Mouse (Mus musculus): ENCODE measurements around the gene Xrra1. TPM values are rescaled to one million over a fixed set of nuclear protein-coding genes. Genes with fewer than 3 reads are reported as not detected.
A peak's percentile ranks its signal among the peaks of the same experiment; 100 is the strongest.

Gene Xrra1
- total and polyA plus RNA-seq, 3 experiments: 0.58 to 1.2 TPM; not detected in 1

DNA sequence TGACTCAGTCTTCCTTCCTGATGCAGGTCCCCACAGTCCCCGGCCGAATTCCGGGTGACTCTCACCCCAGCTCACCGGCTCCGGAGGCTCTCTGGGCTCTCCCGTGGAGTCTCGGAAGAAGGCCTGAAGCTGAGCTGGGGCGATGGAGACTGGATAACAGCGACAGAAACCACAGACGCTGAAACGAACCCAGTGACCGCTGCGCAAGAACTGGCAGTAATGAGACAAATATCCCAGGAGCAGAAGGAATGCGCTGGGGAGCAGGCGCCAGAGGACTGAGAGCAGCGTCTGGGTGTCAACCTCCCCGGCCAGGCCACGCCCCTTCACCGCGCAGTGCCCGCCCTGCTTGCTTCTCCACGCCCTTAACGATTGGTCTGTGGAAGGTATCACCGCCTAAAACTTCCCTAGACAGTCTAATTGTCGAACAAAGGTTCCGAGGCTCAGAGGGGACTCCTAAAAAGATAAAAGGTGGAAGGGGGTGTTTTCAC is 30.8 kb upstream of the Xrra1 start, which contains the start of gene Neu3:
TSS of gene Neu3 (minus strand) at position 335 of the 488 bp plus-strand sequence.
- Histone ChIP-seq H3K9me3 (replicated peaks; ENCODE audit: insufficient read depth, low read length) (no peaks in the 10 kb centered on the region), H3K36me3 (ENCODE audit: control insufficient read depth in 1 of 2, insufficient read depth in 2 of 2, low read length in 2 of 2) (peaks cover 0 to 29% of the 10 kb centered on the region in 2 experiments; a peak in 2 of 4 replicates), H3K27ac (ENCODE audit: control insufficient read depth, low read depth, low read length) (peak within 1 kb of the TSS; percentile 53)
- TF ChIP-seq ELF1 (IDR thresholded peaks at IDR 0.05; ENCODE audit: low read depth, low read length) (0 out of 2 replicates have a peak, but pooled peaks have one; percentile 34), TBP (IDR thresholded peaks at IDR 0.05; ENCODE audit: low read depth, low read length) (peak; percentile 85), ZMIZ1 (IDR thresholded peaks at IDR 0.05; ENCODE audit: low read depth, low read length) (peak; percentile 74; the same call in 1 of the 2 replicates), HCFC1 (IDR thresholded peaks at IDR 0.05; ENCODE audit: low read depth, low read length) (peak; percentile 87), E2F4 (IDR thresholded peaks at IDR 0.05; ENCODE audit: borderline replicate concordance, low read depth, low read length) (no peak), SMC3 (IDR thresholded peaks at IDR 0.05; ENCODE audit: low read depth, low read length) (no peak), RCOR1 (IDR thresholded peaks at IDR 0.05; ENCODE audit: low read depth, low read length) (no peak), MAX (IDR thresholded peaks at IDR 0.05; ENCODE audit: low read length) (no peak), RAD21 (IDR thresholded peaks at IDR 0.05; ENCODE audit: low read depth, low read length) (no peak), EP300 (IDR thresholded peaks at IDR 0.05; ENCODE audit: low read depth in 1 of 2, low read length in 2 of 2) (no peak), GABPA (IDR thresholded peaks at IDR 0.05; ENCODE audit: low read depth, low read length) (no peak), TAL1 (IDR thresholded peaks at IDR 0.05; ENCODE audit: low read length) (no peak), CHD1 (IDR thresholded peaks at IDR 0.05; ENCODE audit: low read depth, low read length) (no peak), BHLHE40 (IDR thresholded peaks at IDR 0.05; ENCODE audit: borderline replicate concordance, low read depth, low read length) (no peak), MEF2A (IDR thresholded peaks at IDR 0.05; ENCODE audit: extremely low read depth, insufficient replicate concordance, low read depth, low read length, poor library complexity, severe bottlenecking) (no peak), NELFE (IDR thresholded peaks at IDR 0.05; ENCODE audit: low read depth, low read length) (peak; percentile 67), USF2 (IDR thresholded peaks at IDR 0.05; ENCODE audit: borderline replicate concordance in 1 of 2, insufficient read depth in 1 of 2, low read depth in 1 of 2, low read length in 2 of 2) (no peak), CTCF (IDR thresholded peaks at IDR 0.05 in 2 of 3, conservative IDR thresholded peaks at IDR 0.05 in 1 of 3; ENCODE audit: control insufficient read depth in 1 of 3, insufficient read depth in 1 of 3, low read depth in 2 of 3, low read length in 3 of 3, poor library complexity in 1 of 3, severe bottlenecking in 1 of 3) (no peak), POLR2AphosphoS2 (IDR thresholded peaks at IDR 0.05; ENCODE audit: low read length) (peak; percentile 71; the same call in 1 of the 2 replicates), MYC (IDR thresholded peaks at IDR 0.05; ENCODE audit: low read depth, low read length) (no peak), MAZ (IDR thresholded peaks at IDR 0.05; ENCODE audit: low read depth, low read length) (no peak), NRF1 (IDR thresholded peaks at IDR 0.05; ENCODE audit: insufficient read depth, low read depth, low read length, poor library complexity, severe bottlenecking) (peak; percentile 65), UBTF (IDR thresholded peaks at IDR 0.05; ENCODE audit: borderline replicate concordance, insufficient read depth, low read depth, low read length) (no peak), CHD2 (IDR thresholded peaks at IDR 0.05; ENCODE audit: low read length) (no peak), GATA1 (IDR thresholded peaks at IDR 0.05; ENCODE audit: low read depth, low read length) (peak; percentile 53), POLR2A (IDR thresholded peaks at IDR 0.05; ENCODE audit: control insufficient read depth in 1 of 2, insufficient read depth in 1 of 2, low read depth in 1 of 2, low read length in 2 of 2, poor library complexity in 1 of 2) (peak; percentile 60 to 88; a peak in 3 of 4 replicates), SIN3A (IDR thresholded peaks at IDR 0.05; ENCODE audit: low read length) (peak; percentile 79), MXI1 (IDR thresholded peaks at IDR 0.05; ENCODE audit: low read depth, low read length) (peak; percentile 36; the same call in 1 of the 2 replicates), MYB (IDR thresholded peaks at IDR 0.05; ENCODE audit: low read depth, low read length) (no peak), ZKSCAN1 (IDR thresholded peaks at IDR 0.05; ENCODE audit: low read depth, low read length) (no peak), USF1 (IDR thresholded peaks at IDR 0.05; ENCODE audit: low read depth, low read length) (no peak), TCF12 (IDR thresholded peaks at IDR 0.05; ENCODE audit: low read depth, low read length) (peak; percentile 66), KAT2A (conservative IDR thresholded peaks at IDR 0.05; ENCODE audit: low read depth, low read length) (no peak; the same call in 1 of the 2 replicates), MAFK (IDR thresholded peaks at IDR 0.05; ENCODE audit: borderline replicate concordance, low read depth, low read length) (no peak), ZC3H11A (IDR thresholded peaks at IDR 0.05; ENCODE audit: low read depth, low read length) (no peak), POLR2AphosphoS5 (IDR thresholded peaks at IDR 0.05; ENCODE audit: borderline replicate concordance, low read depth, low read length) (no peak), ZNF384 (IDR thresholded peaks at IDR 0.05; ENCODE audit: low read depth, low read length) (no peak)

More for the DNA sequence above, 30.8 kb upstream of the Xrra1 start, which contains the start of gene Neu3:
- H3K27me3 ChIP-seq (ENCODE audit: control insufficient read depth in 1 of 2, insufficient read depth in 2 of 2, low read length in 2 of 2): no peaks in the 10 kb centered on the region
- DNase-seq (ENCODE audit: low read depth, low spot score): peak; percentile 95
- peak within 1 kb of the TSS; percentile 72 to 75 for H3K4me3 ChIP-seq (ENCODE audit: control insufficient read depth in 1 of 2, insufficient read depth in 1 of 2, low read depth in 2 of 2, low read length in 2 of 2)
- peak within 1 kb of the TSS; percentile 74 for H3K9ac ChIP-seq (ENCODE audit: control insufficient read depth, low read depth, low read length, poor library complexity, severe bottlenecking)
- peaks cover 19 to 33% of the 10 kb centered on the region in 2 experiments for H3K4me1 ChIP-seq (ENCODE audit: control insufficient read depth in 1 of 2, insufficient read depth in 2 of 2, low read length in 2 of 2)
- no peaks in the 10 kb centered on the region; the same call in 1 of the 2 replicates for H3K79me2 ChIP-seq (ENCODE audit: control insufficient read depth, insufficient read depth, low read length, poor library complexity)

Measured in MEL (cell line).